Comparison of ENCODE assay signal across 22 mouse cellular contexts in the genomic region with DNA sequence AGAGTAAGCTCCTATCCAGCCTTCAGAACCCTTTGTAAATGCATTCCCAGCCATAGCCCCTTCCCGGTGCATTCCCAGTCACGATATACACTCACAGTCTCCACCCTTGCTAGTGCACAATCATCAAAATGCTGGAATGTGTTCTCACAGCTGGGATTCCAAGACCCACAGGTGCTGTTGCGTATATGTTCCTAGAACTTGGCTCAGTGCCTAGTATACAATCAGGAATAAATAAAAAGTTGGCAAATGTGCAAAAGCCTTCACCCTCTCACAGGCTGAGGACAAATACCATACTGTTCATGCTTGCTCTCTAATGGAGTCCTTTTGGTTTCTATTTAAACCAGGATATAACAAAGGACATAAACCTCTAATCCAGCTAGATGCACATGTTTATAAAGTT.
DNase-seq lines count a peak whose midpoint lies in the region; ATAC-seq and TF ChIP-seq lines count a peak whose summit lies in the region.
"Had no signal": no experiment of that assay in that cellular context is flagged by ENCODE, and none has a peak within 500 bp of the region (broad histone marks: within the 10 kb centered on the region; RNA-seq: fewer than 3 reads in every experiment).

No protein-coding gene starts in this region.

- TF ChIP-seq CTCF in lung, adult 2 months (IDR thresholded peaks at IDR 0.05; ENCODE audit: insufficient read depth, low read length): no peak
- TF ChIP-seq CTCF in intestine, postnatal 0 days (IDR thresholded peaks at IDR 0.05; ENCODE audit: low read depth): no peak

- ATAC-seq in embryonic facial prominence, embryonic 13.5 days (ENCODE audit: insufficient number of reproducible peaks, insufficient read depth, low FRiP score, low TSS enrichment, low read depth): 0 out of 2 replicates have a peak, but pooled peaks have one; percentile 37
- ATAC-seq in lung, embryonic 15.5 days (ENCODE audit: borderline replicate concordance, extremely low read depth, low FRiP score, low TSS enrichment): peak; percentile 49; the same call in 1 of the 2 replicates
- ATAC-seq in intestine, postnatal 0 days: peak; percentile 16; the same call in 1 of the 2 replicates
- ATAC-seq: liver, embryonic 12.5 days; midbrain, embryonic 13.5 days had no signal

- no peak for TF ChIP-seq POLR2A in lung, adult 2 months (IDR thresholded peaks at IDR 0.05; ENCODE audit: borderline replicate concordance, extremely low read depth, low read depth, low read length)

- no peaks in the 10 kb centered on the region for H3K27me3 ChIP-seq in embryonic facial prominence, embryonic 13.5 days
- no peaks in the 10 kb centered on the region for H3K27me3 ChIP-seq in embryonic facial prominence, embryonic 10.5 days (replicated peaks; ENCODE audit: low read depth, poor library complexity, severe bottlenecking)
- no peaks in the 10 kb centered on the region for H3K27me3 ChIP-seq in lung, embryonic 15.5 days
- no peaks in the 10 kb centered on the region for H3K27me3 ChIP-seq in intestine, postnatal 0 days (replicated peaks; ENCODE audit: control insufficient read depth, insufficient read depth, low read length)
- H3K27me3 ChIP-seq: heart, embryonic 15.5 days; hindbrain, embryonic 15.5 days; kidney, embryonic 15.5 days; liver, embryonic 12.5 days; midbrain, embryonic 13.5 days had no signal

- H3K9ac ChIP-seq in embryonic facial prominence, embryonic 13.5 days: no peak overlapping the region
- H3K9ac ChIP-seq in lung, embryonic 15.5 days: no peak overlapping the region
- no peak overlapping the region for H3K9ac ChIP-seq in intestine, postnatal 0 days (ENCODE audit: low read depth, low read length)
- H3K9ac ChIP-seq: heart, embryonic 15.5 days; hindbrain, embryonic 15.5 days; kidney, embryonic 15.5 days; liver, embryonic 12.5 days; midbrain, embryonic 13.5 days had no signal

- intact Hi-C loops in left cerebral cortex, postnatal 25 days (cut with DNase I): no loop called here

- H3K9me3 ChIP-seq in embryonic facial prominence, embryonic 13.5 days: no peaks in the 10 kb centered on the region
- H3K9me3 ChIP-seq in embryonic facial prominence, embryonic 10.5 days: no peaks in the 10 kb centered on the region
- H3K9me3 ChIP-seq in lung, embryonic 15.5 days: no peaks in the 10 kb centered on the region
- no peaks in the 10 kb centered on the region for H3K9me3 ChIP-seq in intestine, postnatal 0 days (ENCODE audit: control insufficient read depth)
- H3K9me3 ChIP-seq: heart, embryonic 15.5 days; hindbrain, embryonic 15.5 days; kidney, embryonic 15.5 days; liver, embryonic 12.5 days; megakaryocyte, embryonic 14.5 days; midbrain, embryonic 13.5 days had no signal

- H3K27ac ChIP-seq in embryonic facial prominence, embryonic 13.5 days: no peak overlapping the region
- H3K27ac ChIP-seq in embryonic facial prominence, embryonic 10.5 days (replicated peaks): no peak overlapping the region
- H3K27ac ChIP-seq in lung, embryonic 15.5 days: no peak overlapping the region
- H3K27ac ChIP-seq in intestine, postnatal 0 days (ENCODE audit: low read depth, low read length): no peak overlapping the region
- H3K27ac ChIP-seq: gastrocnemius, adult 2 months; heart, embryonic 15.5 days; hindbrain, embryonic 15.5 days; kidney, embryonic 15.5 days; liver, embryonic 12.5 days; midbrain, embryonic 13.5 days had no signal

- no peak overlapping the region for H3K4me2 ChIP-seq in embryonic facial prominence, embryonic 13.5 days
- H3K4me2 ChIP-seq in lung, embryonic 15.5 days: no peak overlapping the region
- H3K4me2 ChIP-seq in intestine, postnatal 0 days (replicated peaks; ENCODE audit: low read depth): no peak overlapping the region
- H3K4me2 ChIP-seq: heart, embryonic 15.5 days; hindbrain, embryonic 15.5 days; kidney, embryonic 15.5 days; liver, embryonic 12.5 days; midbrain, embryonic 13.5 days had no signal

- H3K4me1 ChIP-seq in embryonic facial prominence, embryonic 13.5 days: peaks cover 23% of the 10 kb centered on the region
- peaks cover 8% of the 10 kb centered on the region; the same call in 1 of the 2 replicates for H3K4me1 ChIP-seq in embryonic facial prominence, embryonic 10.5 days
- peaks cover 12% of the 10 kb centered on the region for H3K4me1 ChIP-seq in lung, embryonic 15.5 days
- H3K4me1 ChIP-seq in lung, adult 2 months (ENCODE audit: control insufficient read depth, insufficient read depth, low read length): no peaks in the 10 kb centered on the region
- no peaks in the 10 kb centered on the region for H3K4me1 ChIP-seq in intestine, postnatal 0 days (replicated peaks; ENCODE audit: control insufficient read depth, insufficient read depth, low read length)
- H3K4me1 ChIP-seq: hindbrain, embryonic 15.5 days; kidney, embryonic 15.5 days; liver, embryonic 12.5 days; midbrain, embryonic 13.5 days had no signal

- no peak for DNase-seq in embryonic facial prominence, embryonic 10.5 days (ENCODE audit: low spot score)
- DNase-seq in lung, adult 2 months: no peak
- no peak for DNase-seq in retina, embryonic 14.5 days (ENCODE audit: low spot score)
- no peak for DNase-seq in left cerebral cortex, postnatal 25 days (ENCODE audit: low spot score in 2 of 2)
- DNase-seq: adrenal gland, postnatal 14 days; cerebellum, adult 9-11 months; gastrocnemius, adult 2 months; heart, postnatal 4 days; kidney, postnatal 4 days; layer of hippocampus, adult 9-11 months; lung, postnatal 10 days; right cerebral cortex, postnatal 14 days; thymus, postnatal 25 days had no signal

- no peak overlapping the region for H3K4me3 ChIP-seq in embryonic facial prominence, embryonic 13.5 days
- no peak overlapping the region for H3K4me3 ChIP-seq in embryonic facial prominence, embryonic 10.5 days
- H3K4me3 ChIP-seq in lung, embryonic 15.5 days: no peak overlapping the region
- no peak overlapping the region for H3K4me3 ChIP-seq in lung, adult 2 months (replicated peaks; ENCODE audit: extremely low read depth, low read depth, low read length)
- no peak overlapping the region for H3K4me3 ChIP-seq in intestine, postnatal 0 days (ENCODE audit: low read depth, low read length)
- H3K4me3 ChIP-seq: gastrocnemius, adult 2 months; heart, embryonic 15.5 days; hindbrain, embryonic 15.5 days; kidney, embryonic 15.5 days; liver, embryonic 12.5 days; megakaryocyte, embryonic 14.5 days; midbrain, embryonic 13.5 days had no signal

- no peaks in the 10 kb centered on the region for H3K36me3 ChIP-seq in embryonic facial prominence, embryonic 13.5 days
- H3K36me3 ChIP-seq in embryonic facial prominence, embryonic 10.5 days (replicated peaks): no peaks in the 10 kb centered on the region
- no peaks in the 10 kb centered on the region for H3K36me3 ChIP-seq in lung, embryonic 15.5 days
- H3K36me3 ChIP-seq in intestine, postnatal 0 days (ENCODE audit: control insufficient read depth, insufficient read depth): no peaks in the 10 kb centered on the region
- H3K36me3 ChIP-seq: heart, embryonic 15.5 days; kidney, embryonic 15.5 days; liver, embryonic 12.5 days; midbrain, embryonic 13.5 days had no signal

- 36% methylated on average over 3 of the region's 3 CpGs for WGBS in embryonic facial prominence, embryonic 13.5 days
- WGBS in embryonic facial prominence, embryonic 10.5 days: 94% methylated on average over 3 of the region's 3 CpGs
- WGBS in lung, embryonic 15.5 days: 18% methylated on average over 3 of the region's 3 CpGs
- 21% methylated on average over 3 of the region's 3 CpGs for WGBS in lung, adult 2 months
- WGBS in intestine, postnatal 0 days: 27% methylated on average over 3 of the region's 3 CpGs
